Mouse (Mus musculus): ENCODE data around the gene Asap2. TPM values are rescaled to one million over a fixed set of nuclear protein-coding genes. Genes with fewer than 3 reads are reported as not detected.
A peak's percentile ranks its signal among the peaks of the same experiment; 100 is the strongest.
"Not testable (repeated sequence)": the region's sequence is repeated elsewhere in the genome, so short reads cannot be mapped to it uniquely, and the experiment has no call there.

Asap2 gene
- 2.8 and 3.1 TPM in 2 replicates for polyA plus RNA-seq (2016; fragmentation: Nextera tagmentation; extraction: Ambion mirVana)

- not testable (repeated sequence) for H3K27ac ChIP-seq; ATAC-seq; H3K9ac ChIP-seq; H3K4me1 ChIP-seq; H3K9me3 ChIP-seq (replicated peaks); H3K27me3 ChIP-seq (replicated peaks); H3K36me3 ChIP-seq
- Histone ChIP-seq H3K4me3 (peak within 1 kb of the TSS; percentile 59), H3K4me2 (peak within 1 kb of the TSS; percentile 72)
- under 1% methylated on average over 33 of the region's 38 CpGs for WGBS (ENCODE audit: insufficient replicate concordance)
Measured at GRCm38 (mm10) chr12:20990132-20990531, at the start of gene Asap2. Asap2 (plus strand) TSS chr12:20990459.

GRCm38 (mm10) chr12:20947051-20947997, 42.9 kb upstream of the Asap2 start:
- H3K4me2 ChIP-seq; H3K27me3 ChIP-seq (replicated peaks); H3K4me1 ChIP-seq; H3K4me3 ChIP-seq; H3K27ac ChIP-seq; ATAC-seq; H3K9me3 ChIP-seq (replicated peaks); H3K9ac ChIP-seq; H3K36me3 ChIP-seq: not testable (repeated sequence)
- WGBS (ENCODE audit: insufficient replicate concordance): 54% methylated on average over 9 of the region's 9 CpGs

GRCm38 (mm10) chr12:20990579-20990978, 320 bp downstream of the Asap2 start:
- not testable (repeated sequence) for H3K9me3 ChIP-seq (replicated peaks); ATAC-seq; H3K9ac ChIP-seq; H3K27ac ChIP-seq; H3K27me3 ChIP-seq (replicated peaks); H3K4me1 ChIP-seq; H3K36me3 ChIP-seq
- Histone ChIP-seq H3K4me3 (peak overlapping the region; percentile 59), H3K4me2 (peak overlapping the region; percentile 72)
- WGBS (ENCODE audit: insufficient replicate concordance): 3% methylated on average over 50 of the region's 52 CpGs

GRCm38 (mm10) chr12:21030875-21031274, 40.6 kb downstream of the Asap2 start:
- H3K27ac ChIP-seq; H3K4me1 ChIP-seq; H3K36me3 ChIP-seq; H3K9me3 ChIP-seq (replicated peaks); H3K9ac ChIP-seq; ATAC-seq; H3K4me3 ChIP-seq; H3K27me3 ChIP-seq (replicated peaks); H3K4me2 ChIP-seq: not testable (repeated sequence)
- WGBS (ENCODE audit: insufficient replicate concordance): 32% methylated on average over 6 of the region's 6 CpGs

GRCm38 (mm10) chr12:21046716-21047115, 56.5 kb downstream of the Asap2 start:
- not testable (repeated sequence) for H3K27ac ChIP-seq; H3K4me3 ChIP-seq; H3K9ac ChIP-seq; ATAC-seq; H3K9me3 ChIP-seq (replicated peaks); H3K4me1 ChIP-seq; H3K4me2 ChIP-seq; H3K27me3 ChIP-seq (replicated peaks); H3K36me3 ChIP-seq
- 73% methylated on average over 9 of the region's 9 CpGs for WGBS (ENCODE audit: insufficient replicate concordance)

GRCm38 (mm10) chr12:21075731-21076130, 85.5 kb downstream of the Asap2 start:
- H3K4me2 ChIP-seq; H3K36me3 ChIP-seq; H3K27ac ChIP-seq; ATAC-seq; H3K9me3 ChIP-seq (replicated peaks); H3K4me1 ChIP-seq; H3K27me3 ChIP-seq (replicated peaks); H3K4me3 ChIP-seq; H3K9ac ChIP-seq: not testable (repeated sequence)
- WGBS (ENCODE audit: insufficient replicate concordance): 22% methylated on average over 4 of the region's 4 CpGs

GRCm38 (mm10) chr12:21090168-21090567, 99.9 kb downstream of the Asap2 start:
- not testable (repeated sequence) for ATAC-seq
- 9% methylated on average over 1 of the region's 1 CpGs for WGBS (ENCODE audit: insufficient replicate concordance)

GRCm38 (mm10) chr12:21092446-21092845, 102.2 kb downstream of the Asap2 start:
- H3K27ac ChIP-seq; H3K9ac ChIP-seq; H3K27me3 ChIP-seq (replicated peaks); H3K9me3 ChIP-seq (replicated peaks); H3K36me3 ChIP-seq; H3K4me2 ChIP-seq; ATAC-seq; H3K4me1 ChIP-seq; H3K4me3 ChIP-seq: not testable (repeated sequence)
- 69% methylated on average over 1 of the region's 1 CpGs for WGBS (ENCODE audit: insufficient replicate concordance)

More at GRCm38 (mm10) chr12:21090168-21090567, 99.9 kb downstream of the Asap2 start:
- H3K27me3 ChIP-seq (replicated peaks); H3K9ac ChIP-seq; H3K4me3 ChIP-seq; H3K4me2 ChIP-seq; H3K9me3 ChIP-seq (replicated peaks); H3K27ac ChIP-seq; H3K36me3 ChIP-seq; H3K4me1 ChIP-seq: not testable (repeated sequence)

- WGBS (ENCODE audit: insufficient replicate concordance): 39% methylated on average over 3 of the region's 3 CpGs
- H3K36me3 ChIP-seq; H3K9ac ChIP-seq; ATAC-seq; H3K27ac ChIP-seq; H3K4me3 ChIP-seq; H3K9me3 ChIP-seq (replicated peaks); H3K27me3 ChIP-seq (replicated peaks); H3K4me1 ChIP-seq; H3K4me2 ChIP-seq: not testable (repeated sequence)
Measured at GRCm38 (mm10) chr12:21097806-21098325, 107.6 kb downstream of the Asap2 start.

GRCm38 (mm10) chr12:21111116-21111475, 120.8 kb downstream of the Asap2 start:
- Histone ChIP-seq H3K4me3 (peak overlapping the region; percentile 69), H3K27me3 (replicated peaks) (peaks cover 30% of the 10 kb centered on the region), H3K4me2 (peak overlapping the region; percentile 95), H3K9ac (peak overlapping the region; percentile 75), H3K4me1 (peaks cover 17% of the 10 kb centered on the region; the same call in 1 of the 2 replicates)
- not testable (repeated sequence) for H3K27ac ChIP-seq; H3K9me3 ChIP-seq (replicated peaks); H3K36me3 ChIP-seq
- WGBS (ENCODE audit: insufficient replicate concordance): 1% methylated on average over 8 of the region's 8 CpGs
- peak; percentile 71 for ATAC-seq

GRCm38 (mm10) chr12:21111476-21112452, 121.5 kb downstream of the Asap2 start:
- peak overlapping the region; percentile 69 for H3K4me3 ChIP-seq
- H3K27me3 ChIP-seq (replicated peaks): peaks cover 30% of the 10 kb centered on the region
- H3K9me3 ChIP-seq (replicated peaks): no peaks in the 10 kb centered on the region
- peak overlapping the region; percentile 75 for H3K9ac ChIP-seq
- H3K36me3 ChIP-seq: no peaks in the 10 kb centered on the region
- WGBS (ENCODE audit: insufficient replicate concordance): 2% methylated on average over 105 of the region's 118 CpGs
- peak overlapping the region; percentile 95 for H3K4me2 ChIP-seq
- ATAC-seq: peak; percentile 99
- no peak overlapping the region for H3K27ac ChIP-seq
- H3K4me1 ChIP-seq: peaks cover 17% of the 10 kb centered on the region; the same call in 1 of the 2 replicates
